Mouse (Mus musculus): ENCODE results near the gene Utp20. TPM values are rescaled to one million over a fixed set of nuclear protein-coding genes. Genes with fewer than 3 reads are reported as not detected.

Gene Utp20
- total RNA-seq, 2 experiments from 2014 or later = 15.4 to 17.7 TPM

GRCm38 (mm10) chr10:88717756-88718025 is 108.9 kb downstream of the Utp20 start:
- no peak for DNase-seq (ENCODE audit: low spot score in 2 of 2)

GRCm38 (mm10) chr10:88716986-88717755 is 109.4 kb downstream of the Utp20 start:
- no peak for DNase-seq (ENCODE audit: low spot score in 2 of 2)

GRCm38 (mm10) chr10:88715621-88716020 is 111.0 kb downstream of the Utp20 start:
- no peak for DNase-seq (ENCODE audit: low spot score in 2 of 2)

- no peak for DNase-seq (ENCODE audit: low spot score in 2 of 2)
These were observed 111.9 kb downstream of the Utp20 start for GRCm38 (mm10) chr10:88714744-88715143.

GRCm38 (mm10) chr10:88712359-88712758 is 114.2 kb downstream of the Utp20 start:
- no peak for DNase-seq (ENCODE audit: low spot score in 2 of 2)

GRCm38 (mm10) chr10:88708671-88709523 is 117.7 kb downstream of the Utp20 start:
- no peak for DNase-seq (ENCODE audit: low spot score in 2 of 2)

- no peak for DNase-seq (ENCODE audit: low spot score in 2 of 2)
These were observed 125.7 kb downstream of the Utp20 start for GRCm38 (mm10) chr10:88700938-88701337.

Other genes starting within 250 kb of the Utp20 start
- gene Mybpc1, start 221.7 kb downstream of the Utp20 start, total RNA-seq (2021) = 1,000 to 10,000 TPM; 2,325 to 2,389 TPM
- gene Spic, start 141.8 kb downstream of the Utp20 start, total RNA-seq (2021) = under 1 TPM in 1 of 2 experiments, not detected in 1; 0.29 TPM
- 10 to 100 TPM; 94.2 to 95.8 TPM for gene Arl1, start 95.9 kb downstream of the Utp20 start, total RNA-seq (2021)
- under 1 TPM; 0.05 TPM for gene Slc5a8, start 59.2 kb upstream of the Utp20 start, total RNA-seq (2021)

Measured in gastrocnemius, postnatal 4 days (tissue).